Mouse (Mus musculus): ENCODE measurements around the gene Ftsj1. TPM values are rescaled to one million over a fixed set of nuclear protein-coding genes. Genes with fewer than 3 reads are reported as not detected.

The Ftsj1 gene
- total and polyA plus RNA-seq, 2 experiments from 2014 or later: 40.0 to 44.9 TPM

DNA sequence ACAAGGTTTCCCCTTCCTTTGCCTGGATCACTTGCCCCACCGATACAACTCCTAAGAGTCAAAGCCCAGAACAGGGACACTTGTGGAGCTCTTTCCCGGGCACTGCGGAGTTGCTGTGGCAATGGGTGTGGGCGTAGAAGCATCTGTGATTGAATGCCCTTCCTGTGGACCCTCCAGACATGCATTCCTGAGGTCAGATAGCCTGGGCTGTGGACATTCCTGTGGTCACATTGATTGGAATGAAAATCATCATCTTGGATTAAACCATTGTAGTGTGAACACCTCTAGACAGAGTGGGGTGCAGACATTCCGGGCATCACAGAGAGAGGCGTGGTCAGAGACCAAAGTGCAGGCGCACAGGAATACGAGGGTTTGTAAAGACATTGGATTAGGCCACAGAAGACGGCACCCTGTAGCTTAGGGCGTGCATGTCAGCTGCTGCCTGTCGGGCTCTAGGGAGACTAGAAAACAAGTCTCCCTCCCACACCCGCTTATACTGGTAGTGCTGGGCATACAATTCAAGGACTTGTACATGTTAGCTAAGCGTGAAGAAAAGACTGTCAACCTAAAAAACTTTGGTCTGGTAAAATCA lies 13.3 kb downstream of the Ftsj1 start:
- Histone ChIP-seq H3K4me2 (ENCODE audit: low read depth) (no peak overlapping the region), H3K4me3 (ENCODE audit: low read depth, low read length) (no peak overlapping the region), H3K9me3 (ENCODE audit: low read length) (no peaks in the 10 kb centered on the region), H3K27ac (ENCODE audit: low read depth, low read length) (no peak overlapping the region), H3K27me3 (ENCODE audit: insufficient read depth, low read length) (no peaks in the 10 kb centered on the region), H3K4me1 (ENCODE audit: insufficient read depth) (no peaks in the 10 kb centered on the region), H3K9ac (no peak overlapping the region), H3K36me3 (ENCODE audit: insufficient read depth) (0 out of 2 replicates have a peak, but pooled peaks cover 3% of the 10 kb centered on the region)
- DNase-seq (no peak), ATAC-seq (no peak)
- TF ChIP-seq CTCF (IDR thresholded peaks at IDR 0.05; ENCODE audit: low read depth): no peak
- WGBS: 76% methylated on average over 13 of the region's 13 CpGs

- ATAC-seq: no peak
- no peak overlapping the region for H3K27ac ChIP-seq (ENCODE audit: low read depth, low read length)
- H3K9me3 ChIP-seq (ENCODE audit: low read length): no peaks in the 10 kb centered on the region
- no peaks in the 10 kb centered on the region for H3K27me3 ChIP-seq (ENCODE audit: insufficient read depth, low read length)
- WGBS: 86% methylated on average over 2 of the region's 2 CpGs
- TF ChIP-seq CTCF (IDR thresholded peaks at IDR 0.05; ENCODE audit: low read depth): no peak
- DNase-seq: no peak
- no peak overlapping the region for H3K4me2 ChIP-seq (ENCODE audit: low read depth)
- H3K36me3 ChIP-seq (ENCODE audit: insufficient read depth): no peaks in the 10 kb centered on the region
- H3K4me1 ChIP-seq (ENCODE audit: insufficient read depth): no peaks in the 10 kb centered on the region
- H3K4me3 ChIP-seq (ENCODE audit: low read depth, low read length): no peak overlapping the region
- no peak overlapping the region for H3K9ac ChIP-seq
Observed at GRCm38 (mm10) chrX:8236704-8237103, 15.5 kb downstream of the Ftsj1 start.

DNA sequence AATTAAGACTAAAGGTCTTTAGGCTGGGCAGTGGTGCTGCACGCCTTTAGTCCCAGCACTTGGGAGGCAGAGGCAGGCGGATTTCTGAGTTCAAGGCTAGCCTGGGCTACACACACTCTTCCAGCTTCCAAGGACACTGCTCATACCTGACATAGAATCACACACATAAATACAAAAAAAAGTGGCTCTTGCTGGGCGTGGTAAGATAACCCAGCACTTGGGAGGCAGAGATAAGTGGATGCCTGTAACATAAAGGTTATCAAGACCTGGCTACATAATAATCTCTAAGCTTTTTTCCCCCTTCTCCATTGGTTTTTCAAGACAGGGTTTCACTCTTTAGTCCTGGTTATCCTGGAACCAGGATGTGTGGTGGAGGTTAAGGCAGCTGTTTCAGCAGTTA lies 18.6 kb downstream of the Ftsj1 start:
- no peak for DNase-seq
- ATAC-seq: no peak
- no peak overlapping the region for H3K9ac ChIP-seq
- no peak overlapping the region for H3K4me2 ChIP-seq (ENCODE audit: low read depth)
- 82% methylated on average over 3 of the region's 3 CpGs for WGBS
- no peak overlapping the region for H3K4me3 ChIP-seq (ENCODE audit: low read depth, low read length)
- H3K36me3 ChIP-seq (ENCODE audit: insufficient read depth): no peaks in the 10 kb centered on the region
- no peaks in the 10 kb centered on the region for H3K27me3 ChIP-seq (ENCODE audit: insufficient read depth, low read length)
- TF ChIP-seq CTCF (IDR thresholded peaks at IDR 0.05; ENCODE audit: low read depth): no peak
- no peaks in the 10 kb centered on the region for H3K4me1 ChIP-seq (ENCODE audit: insufficient read depth)
- no peaks in the 10 kb centered on the region for H3K9me3 ChIP-seq (ENCODE audit: low read length)
- H3K27ac ChIP-seq (ENCODE audit: low read depth, low read length): no peak overlapping the region

- TF ChIP-seq CTCF (IDR thresholded peaks at IDR 0.05; ENCODE audit: low read depth): no peak
- H3K27ac ChIP-seq (ENCODE audit: low read depth, low read length): no peak overlapping the region
- no peaks in the 10 kb centered on the region for H3K36me3 ChIP-seq (ENCODE audit: insufficient read depth)
- no peak overlapping the region for H3K4me2 ChIP-seq (ENCODE audit: low read depth)
- WGBS: 76% methylated on average over 4 of the region's 4 CpGs
- no peak overlapping the region for H3K9ac ChIP-seq
- no peaks in the 10 kb centered on the region for H3K9me3 ChIP-seq (ENCODE audit: low read length)
- H3K27me3 ChIP-seq (ENCODE audit: insufficient read depth, low read length): no peaks in the 10 kb centered on the region
- no peak overlapping the region for H3K4me3 ChIP-seq (ENCODE audit: low read depth, low read length)
- ATAC-seq: no peak
- DNase-seq: no peak
- H3K4me1 ChIP-seq (ENCODE audit: insufficient read depth): no peaks in the 10 kb centered on the region
Observed at GRCm38 (mm10) chrX:8230272-8230671, 21.9 kb downstream of the Ftsj1 start.

GRCm38 (mm10) chrX:8223473-8223872 lies 28.7 kb downstream of the Ftsj1 start:
- Histone ChIP-seq H3K9ac (no peak overlapping the region), H3K27ac (ENCODE audit: low read depth, low read length) (no peak overlapping the region), H3K36me3 (ENCODE audit: insufficient read depth) (no peaks in the 10 kb centered on the region), H3K27me3 (ENCODE audit: insufficient read depth, low read length) (no peaks in the 10 kb centered on the region), H3K4me3 (ENCODE audit: low read depth, low read length) (no peak overlapping the region), H3K4me2 (ENCODE audit: low read depth) (no peak overlapping the region), H3K9me3 (ENCODE audit: low read length) (no peaks in the 10 kb centered on the region), H3K4me1 (ENCODE audit: insufficient read depth) (no peaks in the 10 kb centered on the region)
- DNase-seq: no peak
- no peak for TF ChIP-seq CTCF (IDR thresholded peaks at IDR 0.05; ENCODE audit: low read depth)
- WGBS: 90% methylated on average over 7 of the region's 7 CpGs
- no peak for ATAC-seq

GRCm38 (mm10) chrX:8222678-8223421 lies 29.4 kb downstream of the Ftsj1 start:
- Histone ChIP-seq H3K4me1 (ENCODE audit: insufficient read depth) (no peaks in the 10 kb centered on the region), H3K9ac (no peak overlapping the region), H3K9me3 (ENCODE audit: low read length) (no peaks in the 10 kb centered on the region), H3K4me3 (ENCODE audit: low read depth, low read length) (no peak overlapping the region), H3K4me2 (ENCODE audit: low read depth) (no peak overlapping the region), H3K27ac (ENCODE audit: low read depth, low read length) (peak overlapping the region; percentile 35; the same call in 1 of the 2 replicates), H3K36me3 (ENCODE audit: insufficient read depth) (no peaks in the 10 kb centered on the region), H3K27me3 (ENCODE audit: insufficient read depth, low read length) (no peaks in the 10 kb centered on the region)
- 51% methylated on average over 7 of the region's 7 CpGs for WGBS
- TF ChIP-seq CTCF (IDR thresholded peaks at IDR 0.05; ENCODE audit: low read depth): no peak
- DNase-seq (peak; percentile 32), ATAC-seq (peak; percentile 65)

GRCm38 (mm10) chrX:8222296-8222677 lies 29.9 kb downstream of the Ftsj1 start:
- H3K9me3 ChIP-seq (ENCODE audit: low read length): no peaks in the 10 kb centered on the region
- H3K27ac ChIP-seq (ENCODE audit: low read depth, low read length): peak overlapping the region; percentile 35; the same call in 1 of the 2 replicates
- ATAC-seq (peak; percentile 83), DNase-seq (peak; percentile 61)
- WGBS: 76% methylated on average over 3 of the region's 3 CpGs
- no peak for TF ChIP-seq CTCF (IDR thresholded peaks at IDR 0.05; ENCODE audit: low read depth)
- H3K27me3 ChIP-seq (ENCODE audit: insufficient read depth, low read length): no peaks in the 10 kb centered on the region
- H3K36me3 ChIP-seq (ENCODE audit: insufficient read depth): no peaks in the 10 kb centered on the region
- no peak overlapping the region for H3K9ac ChIP-seq
- no peaks in the 10 kb centered on the region for H3K4me1 ChIP-seq (ENCODE audit: insufficient read depth)
- H3K4me3 ChIP-seq (ENCODE audit: low read depth, low read length): no peak overlapping the region
- no peak overlapping the region for H3K4me2 ChIP-seq (ENCODE audit: low read depth)
